Mouse (Mus musculus) lung, postnatal 14 days (tissue): ENCODE measurements around the gene Gpr75.
A peak's percentile ranks its signal among the peaks of the same experiment; 100 is the strongest.

Experiments
- DNase-seq: peaks from one replicate; pipeline ENCODE4 v3.0.0; 2021

The Gpr75 gene

GRCm38 (mm10) chr11:30885171-30885871 lies at the start of gene Gpr75, which contains the start of gene Asb3:
TSS of gene Gpr75 (plus strand) at chr11:30885358.
TSS of gene Asb3 (plus strand) at chr11:30885416.
- DNase-seq, result peak; percentile 54

GRCm38 (mm10) chr11:30838793-30839192 lies 46.4 kb upstream of the Gpr75 start:
- no peak for DNase-seq

DNA sequence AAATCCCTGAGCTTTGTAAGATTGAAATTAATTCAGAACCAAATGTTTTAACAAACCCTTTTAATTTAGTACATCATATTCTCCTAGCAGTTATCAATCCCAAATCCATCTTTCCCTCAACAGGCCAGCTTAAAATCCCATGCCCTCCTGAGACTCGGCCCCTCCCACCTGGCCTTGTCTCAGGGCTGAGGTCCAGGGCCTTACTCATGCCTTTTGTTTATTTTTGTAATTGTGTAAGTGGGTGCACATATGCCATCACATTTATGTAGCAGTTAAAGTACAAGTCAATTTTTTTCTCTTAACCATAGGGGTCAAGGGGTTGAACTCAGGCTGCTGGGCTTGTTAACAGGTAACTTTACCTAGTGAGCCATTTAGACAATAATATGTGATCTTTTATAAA lies 40.8 kb upstream of the Gpr75 start:
- DNase-seq, result no peak

GRCm38 (mm10) chr11:30872425-30872824 lies 12.7 kb upstream of the Gpr75 start:
- no peak for DNase-seq

GRCm38 (mm10) chr11:30888153-30888552 lies 3.0 kb downstream of the Gpr75 start:
- no peak for DNase-seq

DNA sequence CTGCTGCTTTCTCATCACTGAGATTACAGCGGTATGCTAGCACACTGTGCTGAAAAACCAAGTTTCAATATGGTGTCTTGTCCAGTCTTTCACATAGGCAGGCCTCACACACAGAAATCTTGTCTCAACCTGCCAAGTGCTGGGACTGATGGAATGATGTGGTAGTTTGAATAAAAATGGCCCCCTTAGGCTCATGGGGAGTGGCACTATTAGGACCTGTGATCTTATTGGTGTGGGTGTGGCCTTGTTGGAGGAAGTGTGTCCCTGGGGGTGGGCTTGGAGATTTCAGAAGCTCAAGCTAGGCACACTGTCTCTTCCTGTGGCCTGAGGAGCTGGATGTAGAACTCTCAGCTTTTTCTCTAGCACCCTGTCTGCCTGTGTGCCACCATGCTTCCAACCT lies 11.0 kb downstream of the Gpr75 start:
- no peak for DNase-seq

- DNase-seq, result no peak
These were observed 14.2 kb downstream of the Gpr75 start for GRCm38 (mm10) chr11:30899312-30899711.

DNA sequence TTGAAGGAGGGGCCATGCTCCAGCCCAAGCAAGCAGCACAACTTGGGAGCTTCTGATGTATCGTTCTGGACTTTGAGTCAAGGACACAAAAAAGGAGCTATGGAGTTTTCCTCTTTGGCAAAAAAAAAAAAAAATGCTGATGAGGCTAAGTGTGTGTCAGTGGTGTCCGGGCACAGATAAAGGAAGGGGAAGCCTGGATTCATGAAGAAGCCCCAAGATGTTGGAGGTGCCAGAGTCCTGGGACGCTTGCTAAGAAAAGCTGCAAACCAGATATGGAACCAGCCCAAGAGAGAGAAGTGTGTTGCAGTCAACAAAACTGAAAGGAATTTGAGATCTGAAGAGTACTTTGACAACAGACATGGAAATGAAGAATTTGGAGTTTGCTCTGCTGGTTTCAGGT lies 27.2 kb downstream of the Gpr75 start:
- DNase-seq, result no peak

DNA sequence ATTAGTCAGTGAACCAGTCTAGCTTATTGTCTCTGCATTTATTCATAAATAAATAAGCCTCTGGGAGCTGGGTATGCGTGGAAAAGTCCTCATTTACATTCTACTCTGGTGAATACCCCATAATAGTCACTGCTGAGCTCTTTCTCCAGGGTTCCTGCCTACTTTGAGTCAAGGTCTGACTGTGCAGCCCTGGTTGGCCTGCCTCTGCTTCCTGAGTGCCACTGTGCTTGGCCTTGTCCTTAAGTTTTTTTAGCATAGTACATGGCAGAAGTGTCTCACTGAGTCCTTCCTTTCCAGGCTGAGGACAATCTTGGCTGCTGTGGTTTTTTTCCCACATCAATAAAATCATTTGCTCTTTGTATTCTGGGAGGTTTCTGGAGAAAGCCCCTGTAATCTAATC lies 35.5 kb downstream of the Gpr75 start:
- no peak for DNase-seq

GRCm38 (mm10) chr11:30923283-30923682 lies 38.1 kb downstream of the Gpr75 start:
- DNase-seq, result no peak

DNA sequence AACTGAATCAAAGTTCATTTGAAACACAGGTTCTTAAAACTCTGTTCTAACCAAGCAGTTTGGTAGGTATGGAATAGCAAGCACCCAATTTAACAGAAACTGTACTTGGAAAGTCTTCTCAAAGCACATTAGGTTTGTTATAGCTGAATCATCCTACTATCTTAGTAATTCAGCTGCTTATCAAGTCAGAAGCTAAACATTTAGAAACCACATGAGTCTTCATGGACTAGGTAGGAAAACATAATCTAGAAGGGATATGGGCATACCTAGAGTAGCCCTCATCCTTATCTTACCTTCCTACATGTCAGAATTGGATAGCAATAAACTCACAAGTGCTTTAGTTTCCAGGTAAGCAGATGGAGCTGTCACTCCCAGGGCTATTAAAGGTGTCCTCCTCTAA lies 42.9 kb downstream of the Gpr75 start:
- no peak for DNase-seq

GRCm38 (mm10) chr11:30928498-30928897 lies 43.3 kb downstream of the Gpr75 start:
- no peak for DNase-seq
